Mouse (Mus musculus) ovary, postnatal 36 days (tissue): ENCODE data around the gene Pdzrn4.

Experiments
- DNase-seq: peaks from one replicate; pipeline ENCODE4 v3.0.0; 2022; ENCODE audit warnings: low spot score, mixed read lengths

The Pdzrn4 gene

DNA sequence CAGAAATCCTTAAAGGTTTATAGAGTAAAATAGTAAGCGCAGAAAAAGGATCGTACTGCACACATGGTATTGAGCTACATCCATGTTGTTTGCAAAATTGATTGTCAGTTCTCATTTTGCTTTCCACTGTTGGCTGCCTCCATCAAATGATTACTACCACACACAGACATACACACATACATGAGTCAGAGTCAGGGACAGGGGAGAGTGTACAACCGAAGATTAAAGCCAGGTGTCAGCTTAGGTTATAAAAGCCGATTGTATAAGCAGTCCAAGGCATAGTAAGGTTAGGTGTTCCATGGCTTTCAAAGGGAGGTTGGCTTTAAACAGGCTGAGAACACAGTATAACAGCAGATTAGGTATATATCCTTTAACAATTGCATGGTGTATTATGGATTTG is 343.2 kb downstream of the Pdzrn4 start:
- DNase-seq, result no peak

DNA sequence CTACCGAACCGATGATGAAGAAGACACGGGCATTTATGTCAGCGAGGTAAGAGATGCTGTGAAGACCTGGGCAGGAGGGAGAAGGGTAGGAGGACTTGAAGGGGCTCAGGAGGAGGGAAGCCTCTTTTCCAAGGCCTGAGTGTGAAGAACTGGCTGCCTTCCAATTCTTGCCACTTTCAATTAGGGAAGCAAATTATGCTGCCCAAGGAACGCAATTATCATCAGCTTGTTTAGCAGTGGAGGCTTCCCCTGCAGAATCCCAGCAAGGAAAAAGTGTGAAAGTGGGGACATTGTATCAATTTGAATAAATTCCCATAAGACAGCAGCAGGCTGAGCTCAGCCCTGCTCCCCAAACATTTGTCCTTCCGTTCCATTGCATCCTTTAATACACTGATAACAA is 346.9 kb downstream of the Pdzrn4 start:
- DNase-seq, result no peak

DNA sequence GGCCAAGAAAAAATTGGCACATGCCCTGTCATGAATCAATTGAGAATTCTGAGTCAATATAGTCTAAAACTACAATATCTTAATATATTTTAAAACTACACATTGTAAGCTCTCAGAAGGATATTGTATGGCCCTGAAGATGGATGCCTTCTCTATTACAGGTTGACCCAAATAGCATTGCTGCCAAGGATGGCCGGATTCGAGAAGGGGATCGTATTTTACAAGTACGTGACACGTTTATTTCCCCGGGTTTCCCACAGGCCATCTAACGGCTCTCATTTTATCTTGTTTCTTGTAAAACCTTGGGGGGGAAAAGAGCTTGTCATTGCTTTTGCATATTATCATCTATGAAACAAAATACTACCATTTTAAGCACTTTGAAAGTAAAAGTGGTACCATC is 349.4 kb downstream of the Pdzrn4 start:
- no peak for DNase-seq

DNA sequence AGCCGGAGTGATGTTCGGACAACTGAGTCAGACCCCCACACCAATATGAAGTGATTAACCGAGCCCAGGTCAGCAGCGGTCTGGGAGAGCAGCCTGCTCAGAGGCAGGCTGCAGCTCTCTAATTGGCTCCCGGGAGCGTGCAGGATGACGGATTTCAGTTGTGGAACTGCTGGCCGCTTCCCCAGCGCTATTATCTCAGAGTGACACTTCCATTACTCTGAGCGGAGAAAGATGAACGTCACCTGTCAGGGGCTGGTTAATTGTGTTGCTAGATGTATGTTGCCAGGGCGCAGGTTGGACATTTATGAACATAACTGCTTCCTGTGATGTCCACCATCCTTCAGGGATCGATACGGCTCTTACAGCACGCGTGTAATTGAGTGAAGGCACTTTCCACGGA is 355.5 kb downstream of the Pdzrn4 start:
- no peak for DNase-seq

DNA sequence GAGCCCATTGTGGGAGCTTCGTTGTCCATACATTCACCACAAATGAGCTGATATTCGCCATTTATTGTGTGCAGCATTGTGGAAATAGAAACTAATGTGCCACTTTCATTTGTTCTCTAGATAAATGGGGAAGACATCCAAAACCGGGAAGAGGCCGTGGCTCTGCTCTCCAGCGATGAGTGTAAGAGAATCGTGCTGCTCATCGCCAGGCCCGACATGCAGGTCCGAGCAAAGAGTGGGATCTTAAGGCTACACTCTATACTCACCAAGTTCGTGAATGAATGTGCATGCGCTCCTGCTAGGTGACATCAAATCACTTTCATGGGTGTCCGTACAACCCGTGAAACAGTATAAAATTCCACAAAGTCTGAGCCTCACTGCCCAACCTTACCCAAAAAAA is 355.9 kb downstream of the Pdzrn4 start:
- no peak for DNase-seq

DNA sequence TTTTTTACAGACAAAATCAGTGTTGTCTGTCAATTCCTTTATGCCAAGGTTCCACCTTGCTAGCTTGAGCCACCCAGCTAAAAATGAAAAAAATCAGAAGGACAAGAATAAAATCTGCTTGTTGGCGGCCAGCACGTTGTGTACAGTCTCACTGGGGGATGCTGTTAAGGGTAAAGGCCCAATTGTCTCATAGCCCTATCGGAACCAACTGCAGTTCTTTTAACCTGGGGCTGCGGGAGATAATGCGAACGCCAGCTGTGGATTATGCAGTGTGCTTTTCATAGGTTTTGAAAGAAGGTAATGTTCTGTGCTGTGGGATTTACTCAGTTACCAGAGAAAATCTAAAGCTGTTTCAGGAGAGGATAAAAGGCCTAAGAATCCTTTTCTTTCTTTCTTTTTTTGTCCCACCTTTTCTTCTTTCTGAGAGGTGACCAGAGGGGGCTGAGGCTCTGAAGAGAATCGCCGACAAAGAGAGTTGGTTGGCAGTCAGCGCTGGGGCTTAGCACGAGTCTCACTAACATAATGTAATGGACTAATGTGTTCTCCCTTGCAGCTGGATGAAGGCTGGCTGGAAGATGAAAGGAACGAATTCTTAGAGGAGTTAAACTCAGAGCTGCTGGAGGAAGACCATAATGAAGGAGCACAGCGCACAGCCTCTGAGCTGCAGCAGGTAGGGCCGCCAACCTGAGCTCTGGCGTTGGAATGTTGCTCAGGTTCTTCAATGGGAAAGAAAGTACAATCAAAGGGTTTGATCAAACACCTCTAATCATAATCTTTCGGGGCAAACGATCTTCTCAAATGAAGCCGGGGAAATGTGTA is 360.6 kb downstream of the Pdzrn4 start:
- no peak for DNase-seq

DNA sequence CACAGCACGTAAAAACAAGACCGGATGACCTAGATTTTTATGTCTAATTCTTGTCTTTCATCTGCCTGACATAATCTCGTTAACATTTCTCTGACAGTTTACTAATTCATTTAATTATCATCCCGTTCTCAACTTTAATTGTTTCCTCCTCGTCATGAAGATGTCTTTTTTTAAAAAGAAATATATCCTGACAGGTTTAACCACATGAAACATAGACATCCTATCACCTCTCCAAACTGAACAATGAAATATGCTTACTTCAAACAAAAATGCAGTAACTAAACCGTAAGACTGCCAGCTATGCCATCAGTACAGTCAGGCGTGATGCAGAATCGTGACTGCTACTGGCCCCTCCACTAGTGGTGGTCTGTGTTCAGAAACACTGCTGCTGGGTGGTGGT is 362.3 kb downstream of the Pdzrn4 start:
- no peak for DNase-seq

DNA sequence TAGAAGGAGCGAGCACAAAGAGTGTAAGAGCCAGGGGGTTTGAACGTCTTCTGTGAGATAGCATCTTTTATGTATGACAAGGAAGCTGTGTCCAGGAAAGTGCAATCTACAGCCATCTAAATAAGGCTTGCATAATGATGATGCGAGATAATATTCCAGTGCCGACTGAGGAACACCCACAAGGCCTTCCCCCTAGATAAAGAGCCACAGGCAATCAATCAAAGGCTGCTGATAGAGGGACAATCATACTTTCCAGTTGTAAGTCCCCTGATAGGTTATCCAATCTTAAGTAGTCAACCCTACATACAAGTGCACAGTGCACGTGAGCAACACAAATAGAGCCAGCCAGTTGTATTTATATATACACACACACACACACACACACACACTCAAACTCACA is 366.6 kb downstream of the Pdzrn4 start:
- no peak for DNase-seq

DNA sequence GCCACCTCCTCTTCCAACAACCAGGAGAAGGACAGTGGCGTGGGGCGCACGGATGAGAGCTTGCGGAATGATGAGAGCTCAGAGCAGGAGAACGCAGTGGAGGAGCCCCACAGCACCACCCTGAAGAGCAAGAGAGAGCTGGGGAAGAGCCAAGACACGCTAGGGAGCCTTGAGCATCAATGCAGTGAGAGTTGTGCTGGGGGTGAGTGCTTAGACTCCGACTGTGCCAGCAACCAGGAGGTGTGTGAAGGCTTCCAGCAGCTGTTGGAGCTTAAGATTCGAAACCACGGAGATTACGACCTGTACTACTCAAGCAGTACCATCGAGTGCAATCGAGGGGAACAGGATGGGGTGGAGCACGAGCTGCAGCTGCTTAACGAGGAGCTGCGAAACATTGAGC is 372.9 kb downstream of the Pdzrn4 start:
- no peak for DNase-seq

DNA sequence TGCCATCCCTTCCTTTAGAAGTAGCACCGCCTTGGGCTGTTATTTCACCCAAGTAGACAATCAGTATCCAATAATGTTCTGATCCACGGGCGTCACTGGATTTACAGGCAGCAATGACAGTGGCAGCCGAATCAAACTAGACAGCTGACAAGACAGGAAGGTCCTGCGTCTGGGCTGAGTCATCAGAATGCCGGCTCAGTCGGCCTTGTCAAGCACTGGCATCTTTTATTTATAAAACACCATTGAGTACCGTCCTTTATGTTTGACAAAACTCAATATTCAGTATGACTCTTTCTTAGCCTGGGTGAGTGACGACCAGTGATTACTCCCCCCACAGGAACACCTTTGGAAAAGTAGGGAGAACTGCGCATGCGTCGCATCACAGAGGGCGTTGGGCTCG is 391.4 kb downstream of the Pdzrn4 start:
- no peak for DNase-seq

DNA sequence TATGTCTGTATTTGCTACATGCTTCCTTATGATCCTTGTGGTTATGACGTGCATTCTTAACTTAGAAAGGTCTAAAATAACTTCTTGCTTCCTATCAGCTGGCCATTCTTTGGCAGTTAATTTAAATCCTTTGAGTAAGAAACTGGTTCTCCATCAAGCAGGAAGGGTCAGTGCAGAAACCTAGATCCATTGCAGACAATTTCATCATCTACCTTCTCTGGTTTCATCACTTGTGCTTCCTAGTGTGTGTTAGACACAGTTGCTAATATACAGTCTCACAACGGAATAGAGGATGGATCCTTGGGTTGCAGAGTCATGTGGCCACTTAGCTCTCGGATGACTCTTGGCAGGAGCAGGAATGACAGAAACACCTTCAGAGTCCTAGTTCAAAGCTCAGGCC is 397.6 kb downstream of the Pdzrn4 start:
- DNase-seq, result no peak

DNA sequence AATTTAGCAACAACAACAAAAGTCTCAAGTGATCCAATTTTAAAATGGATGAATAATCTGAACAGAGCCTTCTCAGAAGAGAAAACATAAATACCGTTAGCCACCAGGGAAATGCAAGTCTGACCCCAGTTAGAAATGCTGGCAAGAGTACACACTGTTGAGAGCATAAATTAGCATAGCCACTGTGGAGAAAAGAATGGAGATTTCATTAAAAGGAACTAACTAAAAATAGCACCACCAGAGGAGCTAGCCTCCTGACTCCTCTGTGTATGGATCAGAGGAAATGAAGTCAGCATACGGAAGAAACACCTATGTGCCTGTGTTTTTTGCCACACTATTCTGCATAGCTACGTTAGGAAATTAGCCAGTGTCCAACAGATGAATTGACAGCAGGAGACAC is 409.3 kb downstream of the Pdzrn4 start:
- DNase-seq, result no peak

DNA sequence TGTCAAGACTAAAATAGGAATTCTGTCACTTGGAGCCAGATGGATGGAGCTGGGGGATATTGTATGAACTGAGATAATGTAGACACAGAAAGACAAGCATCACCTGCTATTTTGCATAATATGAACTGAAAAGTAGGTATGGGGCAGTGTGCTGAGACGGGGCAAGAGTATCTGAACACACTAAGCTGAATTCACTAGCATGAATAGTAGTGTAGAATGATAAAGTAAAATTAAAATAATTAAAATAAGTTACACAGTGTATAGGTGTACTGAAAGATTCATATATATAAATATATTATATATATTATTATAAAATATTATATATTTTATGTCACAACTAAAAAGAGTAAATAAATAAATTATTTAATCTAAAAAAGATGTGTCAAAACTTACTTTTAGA is 409.7 kb downstream of the Pdzrn4 start:
- no peak for DNase-seq
